Mouse (Mus musculus) layer of hippocampus, postnatal 36 days (tissue): ENCODE data around the gene Tnfrsf4. TPM values are rescaled to one million over a fixed set of nuclear protein-coding genes. Genes with fewer than 3 reads are reported as not detected.

Experiments used
- microRNA-seq, 2 experiments: library from miRNA; unstranded; fragments of <30 nt; microRNA quantifications; one replicate each; pipeline ENCODE4 v1.2.0; 2021
- total RNA-seq, 2 experiments: library from RNA; stranded (reverse); gene quantifications; 2 replicates each; pipeline ENCODE4 v1.2.3; 2021

Gene Tnfrsf4
- total RNA-seq, 2 experiments from 2014 or later, result 2.3 to 2.5 TPM

Small RNA genes within 50 kb of the gene (microRNA-seq; reads per million reads assigned to microRNA genes)
- 8.5 to 11.6 reads per million in 2 experiments for gene Mir200a
- 44.5 to 73.0 reads per million in 2 experiments for gene Mir200b
- 32.3 to 63.9 reads per million in 2 experiments for gene Mir429

Other genes starting within 250 kb of the Tnfrsf4 start
- 10 to 100 TPM; 10.5 to 11.3 TPM for gene Vwa1, start 239.1 kb upstream of the Tnfrsf4 start, total RNA-seq
- 10 to 100 TPM; 29.6 to 31.8 TPM for gene Tmem88b, start 228.0 kb upstream of the Tnfrsf4 start, total RNA-seq
- not detected for gene Ankrd65, start 223.4 kb upstream of the Tnfrsf4 start, total RNA-seq
- 10 to 100 TPM; 83.0 to 87.4 TPM for gene Mrpl20, start 211.0 kb upstream of the Tnfrsf4 start, total RNA-seq
- 100 to 1,000 TPM in 1 of 2 experiments, 10 to 100 TPM in 1; 87.0 to 106 TPM for gene Ccnl2, start 201.4 kb upstream of the Tnfrsf4 start, total RNA-seq
- gene Aurkaip1, start 182.6 kb upstream of the Tnfrsf4 start, total RNA-seq, result 10 to 100 TPM; 88.4 to 98.2 TPM
- gene Mxra8, start 174.2 kb upstream of the Tnfrsf4 start, total RNA-seq, result 1 to 10 TPM; 5.6 to 8.1 TPM
- gene Dvl1, start 166.4 kb upstream of the Tnfrsf4 start, total RNA-seq, result 10 to 100 TPM; 75.6 to 76.6 TPM
- gene Tas1r3, start 150.5 kb upstream of the Tnfrsf4 start, total RNA-seq, result under 1 TPM; 0.15 to 0.48 TPM
- gene Cptp, start 144.4 kb upstream of the Tnfrsf4 start, total RNA-seq, result 10 to 100 TPM; 24.5 to 24.9 TPM
- gene Ints11, start 144.3 kb upstream of the Tnfrsf4 start, total RNA-seq, result 10 to 100 TPM; 35.7 to 36.9 TPM
- gene Pusl1, start 122.1 kb upstream of the Tnfrsf4 start, total RNA-seq, result 10 to 100 TPM; 56.8 to 59.9 TPM
- 100 to 1,000 TPM; 109 to 128 TPM for gene Acap3, start 122.0 kb upstream of the Tnfrsf4 start, total RNA-seq
- gene Ube2j2, start 70.0 kb upstream of the Tnfrsf4 start, total RNA-seq, result 10 to 100 TPM; 66.2 to 74.1 TPM
- 10 to 100 TPM; 12.7 to 18.6 TPM for gene C1qtnf12, start 51.5 kb upstream of the Tnfrsf4 start, total RNA-seq
- 10 to 100 TPM in 1 of 2 experiments, 1 to 10 TPM in 1; 9.7 to 10.6 TPM for gene B3galt6, start 21.2 kb upstream of the Tnfrsf4 start, total RNA-seq
- gene Sdf4, start 21.0 kb upstream of the Tnfrsf4 start, total RNA-seq, result 100 to 1,000 TPM; 178 to 190 TPM
- gene Tnfrsf18, start 12.3 kb downstream of the Tnfrsf4 start, total RNA-seq, result not detected
- gene Ttll10, start 45.6 kb downstream of the Tnfrsf4 start, total RNA-seq, result under 1 TPM in 1 of 2 experiments, not detected in 1; 0.20 TPM
- 10 to 100 TPM; 31.5 to 32.1 TPM for gene 9430015G10Rik, start 96.1 kb downstream of the Tnfrsf4 start, total RNA-seq
- gene Rnf223, start 116.7 kb downstream of the Tnfrsf4 start, total RNA-seq, result 1 to 10 TPM; 1.0 to 1.3 TPM
- 100 to 1,000 TPM; 142 to 154 TPM for gene Agrn, start 183.6 kb downstream of the Tnfrsf4 start, total RNA-seq
- gene Isg15, start 187.0 kb downstream of the Tnfrsf4 start, total RNA-seq, result 1 to 10 TPM in 1 of 2 experiments, not detected in 1; 1.9 TPM
- gene AW011738, start 189.5 kb downstream of the Tnfrsf4 start, total RNA-seq, result 1 to 10 TPM; 5.5 to 6.6 TPM
- under 1 TPM; 0.28 to 0.37 TPM for gene Perm1, start 202.0 kb downstream of the Tnfrsf4 start, total RNA-seq
- 10 to 100 TPM; 43.1 to 44.9 TPM for gene Plekhn1, start 221.0 kb downstream of the Tnfrsf4 start, total RNA-seq
- gene Noc2l, start 222.2 kb downstream of the Tnfrsf4 start, total RNA-seq, result 10 to 100 TPM; 65.7 to 71.6 TPM
- gene Samd11, start 241.8 kb downstream of the Tnfrsf4 start, total RNA-seq, result 1 to 10 TPM; 4.1 to 4.8 TPM